Mouse (Mus musculus) liver, adult 2 months (tissue): Measurements from ENCODE around the gene Irf6.

ENCODE experiments used
- CTCF ChIP-seq: fragments of 200-500 bp; IDR thresholded peaks from 2 replicates; pipeline ENCODE4 v1.5.1; 2011; ENCODE audit warnings: low read depth, low read length, control low read depth
- POLR2A ChIP-seq: fragments of 200-500 bp; IDR thresholded peaks from 2 replicates; pipeline ENCODE4 v1.6.1; 2011; ENCODE audit warnings: low read length, control low read depth; ENCODE audit not compliant: insufficient read depth; ENCODE audit errors: extremely low read depth

- TF ChIP-seq CTCF, result no peak
- TF ChIP-seq POLR2A, result no peak
These were observed 22.1 kb upstream of the Irf6 start for GRCm38 (mm10) chr1:193130839-193131238.
